Mouse (Mus musculus) R1 (cell line): ENCODE data around the gene D330045A20Rik.
"Not testable (repeated sequence)": the region's sequence is repeated elsewhere in the genome, so short reads cannot be mapped to it uniquely, and the experiment has no call there.

Experiments
- DNase-seq: peaks from one replicate; pipeline ENCODE4 v3.0.0-alpha.2; 2018; ENCODE audit warnings: low read depth, low spot score

The D330045A20Rik gene

GRCm38 (mm10) chrX:139578649-139579278 is 98.6 kb downstream of the D330045A20Rik start:
- no peak for DNase-seq

GRCm38 (mm10) chrX:139583616-139584015 is 103.4 kb downstream of the D330045A20Rik start:
- DNase-seq: no peak

- not testable (repeated sequence) for DNase-seq
These were observed 106.5 kb downstream of the D330045A20Rik start for GRCm38 (mm10) chrX:139586676-139587075.

- DNase-seq: no peak
These were observed 116.2 kb downstream of the D330045A20Rik start for GRCm38 (mm10) chrX:139596404-139596803.
